Mouse (Mus musculus) cortical plate, adult 2 months (tissue): ENCODE measurements around the gene Epc2. TPM values are rescaled to one million over a fixed set of nuclear protein-coding genes. Genes with fewer than 3 reads are reported as not detected.

Source experiments
- H3K27ac ChIP-seq: fragments of 200-500 bp; 2 replicates; pipeline ENCODE4 v1.5.1; 2012; ENCODE audit warnings: low read length, control low read depth, inconsistent platforms; ENCODE audit not compliant: insufficient read depth
- H3K4me1 ChIP-seq: fragments of 200-500 bp; 2 replicates; pipeline ENCODE4 v1.6.1; 2011; ENCODE audit warnings: low read length; ENCODE audit not compliant: control insufficient read depth, insufficient read depth
- H3K4me3 ChIP-seq: fragments of 200-500 bp; 2 replicates; pipeline ENCODE4 v1.5.1; 2011; ENCODE audit warnings: mild to moderate bottlenecking, low read length, control low read depth; ENCODE audit not compliant: insufficient read depth
- CTCF ChIP-seq: fragments of 200-500 bp; IDR thresholded peaks from 2 replicates; pipeline ENCODE4 v1.5.1; 2011; ENCODE audit warnings: mild to moderate bottlenecking, control low read depth, low read length; ENCODE audit not compliant: insufficient read depth; ENCODE audit errors: extremely low read depth
- POLR2A ChIP-seq: fragments of 200-500 bp; IDR thresholded peaks from 2 replicates; pipeline ENCODE4 v1.6.1; 2011; ENCODE audit warnings: mild to moderate bottlenecking, low read length, control low read depth; ENCODE audit not compliant: insufficient read depth; ENCODE audit errors: extremely low read depth
- polyA plus RNA-seq: library from polyadenylated mRNA; depleted of rRNA; stranded (reverse); fragments of >200 nt; gene quantifications from 2 replicates; pipeline ENCODE4 v1.2.3, GENCODE M21; 2012

The Epc2 gene
- polyA plus RNA-seq, 1 experiment = 24.3 TPM

- no peak for TF ChIP-seq CTCF
- TF ChIP-seq POLR2A = no peak
- Histone ChIP-seq H3K4me1 (no peaks in the 10 kb centered on the region), H3K4me3 (no peak overlapping the region), H3K27ac (no peak overlapping the region)
These were observed 107.1 kb downstream of the Epc2 start for GRCm38 (mm10) chr2:49558361-49558760.

DNA sequence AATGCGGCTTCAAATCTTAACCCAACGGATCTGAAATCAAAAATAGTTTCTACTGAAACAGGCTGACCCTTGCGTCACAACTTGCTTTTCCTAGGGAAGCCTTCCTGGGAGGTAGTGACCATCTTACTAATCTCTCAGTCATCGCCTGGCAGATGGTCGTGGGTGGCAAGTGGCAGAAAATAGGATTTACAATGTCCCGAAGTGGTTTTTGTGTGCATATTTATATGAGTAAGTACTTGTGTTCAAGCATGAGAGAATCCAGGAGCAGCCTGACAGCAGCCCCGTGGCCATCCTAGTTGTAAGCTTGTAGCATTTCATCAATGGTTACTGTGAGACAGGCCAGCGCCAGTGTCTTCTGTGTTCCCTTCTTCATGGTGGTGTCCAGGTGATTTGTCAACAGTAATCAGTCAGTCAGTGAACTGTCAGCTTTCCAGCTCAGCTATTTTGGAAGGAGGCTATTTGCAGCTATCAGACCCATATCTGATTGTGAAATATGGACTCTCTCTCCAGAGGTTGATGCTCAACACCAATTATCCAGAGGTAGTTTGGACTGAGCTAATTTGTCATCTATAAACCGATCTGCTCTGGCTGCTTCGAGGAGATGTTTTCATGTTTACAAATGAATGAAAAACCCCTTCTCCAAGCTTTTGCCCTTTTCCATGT lies 111.5 kb downstream of the Epc2 start:
- no peak overlapping the region for H3K4me3 ChIP-seq
- TF ChIP-seq POLR2A (no peak), CTCF (no peak)
- no peaks in the 10 kb centered on the region for H3K4me1 ChIP-seq
- H3K27ac ChIP-seq = no peak overlapping the region

DNA sequence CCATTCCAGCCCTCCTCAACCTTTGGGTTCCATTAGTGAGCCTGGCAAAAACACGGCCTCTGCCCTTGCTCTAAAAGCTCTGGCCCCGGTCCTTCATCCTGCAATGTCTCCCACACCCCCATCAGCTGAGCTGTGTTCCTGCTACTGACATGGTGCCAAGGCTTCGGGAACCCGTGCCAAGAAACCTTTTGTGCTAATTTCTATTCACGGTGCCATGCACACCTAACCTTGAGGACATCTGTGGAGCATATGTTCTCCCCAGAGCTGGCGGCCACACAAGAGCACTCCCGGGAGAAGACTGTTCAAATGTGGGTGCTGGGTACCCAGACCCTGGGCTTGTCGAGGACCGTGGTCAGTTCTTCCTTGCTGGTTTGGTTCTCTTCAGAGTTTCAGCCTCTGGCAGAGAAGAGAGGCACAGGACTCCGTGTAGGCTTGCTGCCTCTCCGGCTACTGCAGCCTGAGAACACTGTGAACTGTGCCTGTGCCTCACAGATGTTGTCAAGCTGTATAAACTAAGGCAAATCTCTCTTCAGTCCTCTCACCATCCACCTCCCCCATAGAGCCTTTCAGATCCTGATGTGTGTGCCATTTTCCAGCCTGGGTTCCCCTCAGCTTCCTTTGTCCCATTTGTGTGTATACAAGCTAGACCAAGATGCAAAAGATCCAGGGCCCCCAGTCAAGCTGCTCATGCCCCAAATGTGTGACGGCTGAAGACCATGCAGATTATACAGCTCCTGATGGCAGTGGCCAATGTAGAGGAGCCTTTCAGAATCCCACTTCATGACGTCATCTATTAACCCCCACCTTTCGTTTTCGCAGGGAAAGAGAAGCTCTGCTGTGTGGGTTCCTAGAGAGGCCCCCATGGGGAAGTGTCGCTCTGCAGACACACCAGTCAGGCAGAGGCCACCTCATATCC lies 118.8 kb downstream of the Epc2 start:
- H3K27ac ChIP-seq = no peak overlapping the region
- no peak overlapping the region for H3K4me3 ChIP-seq
- H3K4me1 ChIP-seq = peaks cover 8% of the 10 kb centered on the region
- no peak for TF ChIP-seq POLR2A
- no peak for TF ChIP-seq CTCF

GRCm38 (mm10) chr2:49570778-49571101 lies 119.5 kb downstream of the Epc2 start:
- Histone ChIP-seq H3K4me1 (peaks cover 8% of the 10 kb centered on the region), H3K27ac (no peak overlapping the region), H3K4me3 (no peak overlapping the region)
- TF ChIP-seq CTCF (no peak), POLR2A (no peak)

GRCm38 (mm10) chr2:49571159-49571920 lies 120.1 kb downstream of the Epc2 start:
- no peak for TF ChIP-seq CTCF
- no peak for TF ChIP-seq POLR2A
- H3K27ac ChIP-seq = peak overlapping the region; percentile 42; the same call in 1 of the 2 replicates
- H3K4me3 ChIP-seq = no peak overlapping the region
- H3K4me1 ChIP-seq = peaks cover 8% of the 10 kb centered on the region

- TF ChIP-seq POLR2A = peak; percentile 64; the same call in 1 of the 2 replicates
- TF ChIP-seq CTCF = no peak
- H3K4me3 ChIP-seq = peak overlapping the region; percentile 12; the same call in 1 of the 2 replicates
- peak overlapping the region; percentile 42; the same call in 1 of the 2 replicates for H3K27ac ChIP-seq
- peaks cover 8% of the 10 kb centered on the region for H3K4me1 ChIP-seq
These were observed 120.9 kb downstream of the Epc2 start for GRCm38 (mm10) chr2:49572111-49572642.

- no peak for TF ChIP-seq CTCF
- no peak for TF ChIP-seq POLR2A
- Histone ChIP-seq H3K4me3 (peak overlapping the region; percentile 12; the same call in 1 of the 2 replicates), H3K27ac (peak overlapping the region; percentile 6; the same call in 1 of the 2 replicates)
These were observed 121.4 kb downstream of the Epc2 start for GRCm38 (mm10) chr2:49572684-49573083.

GRCm38 (mm10) chr2:49573282-49573681 lies 122.0 kb downstream of the Epc2 start:
- Histone ChIP-seq H3K4me3 (no peak overlapping the region), H3K27ac (no peak overlapping the region), H3K4me1 (peaks cover 8% of the 10 kb centered on the region)
- TF ChIP-seq POLR2A = no peak
- TF ChIP-seq CTCF = no peak

More at GRCm38 (mm10) chr2:49572684-49573083, 121.4 kb downstream of the Epc2 start:
- peaks cover 8% of the 10 kb centered on the region for H3K4me1 ChIP-seq

GRCm38 (mm10) chr2:49580585-49580984 lies 129.3 kb downstream of the Epc2 start:
- TF ChIP-seq POLR2A (no peak), CTCF (no peak)
- Histone ChIP-seq H3K27ac (no peak overlapping the region), H3K4me1 (no peaks in the 10 kb centered on the region), H3K4me3 (no peak overlapping the region)
